Mouse (Mus musculus) kidney, postnatal 10 days (tissue): ENCODE data around the gene Rpl10a.

Experiments used
- DNase-seq: peaks from one replicate; pipeline ENCODE4 v3.0.0; 2021; ENCODE audit warnings: mixed read lengths

The Rpl10a gene

DNA sequence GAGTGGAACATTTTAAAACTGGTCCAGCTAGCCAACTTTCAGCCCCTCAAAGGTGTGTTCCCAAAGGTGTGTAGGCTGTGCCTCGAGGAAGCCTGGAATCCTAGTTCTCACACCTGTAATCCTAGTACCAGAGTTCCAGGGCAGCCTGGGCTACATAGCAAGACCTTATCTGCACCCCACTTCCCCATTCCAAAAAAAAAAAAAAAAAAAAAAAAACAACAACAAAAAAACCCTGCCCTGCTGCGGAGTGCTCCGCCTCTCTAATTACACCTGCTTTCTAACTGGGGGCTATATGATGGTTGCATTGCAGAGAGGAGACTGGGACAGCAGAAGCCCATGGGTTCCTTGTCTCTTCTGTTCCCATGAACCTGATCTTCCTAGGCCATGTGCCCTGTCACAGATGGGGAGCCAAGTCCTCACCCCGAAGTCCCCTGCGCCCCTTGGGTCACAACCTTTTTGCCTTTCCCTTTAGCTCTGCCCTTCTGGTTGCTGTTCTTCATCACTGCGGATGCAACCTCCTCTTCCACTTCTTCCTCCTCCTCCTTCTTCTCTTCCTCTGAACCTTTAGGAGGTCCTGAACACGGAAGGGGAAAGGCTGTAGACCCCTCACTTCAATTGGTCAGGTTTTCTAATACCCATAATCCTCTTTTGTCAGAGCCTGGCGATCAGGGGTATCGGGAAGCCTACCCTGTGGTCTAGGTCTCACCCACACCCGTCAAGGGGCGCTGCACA lies 33.8 kb downstream of the Rpl10a start:
- no peak for DNase-seq

DNA sequence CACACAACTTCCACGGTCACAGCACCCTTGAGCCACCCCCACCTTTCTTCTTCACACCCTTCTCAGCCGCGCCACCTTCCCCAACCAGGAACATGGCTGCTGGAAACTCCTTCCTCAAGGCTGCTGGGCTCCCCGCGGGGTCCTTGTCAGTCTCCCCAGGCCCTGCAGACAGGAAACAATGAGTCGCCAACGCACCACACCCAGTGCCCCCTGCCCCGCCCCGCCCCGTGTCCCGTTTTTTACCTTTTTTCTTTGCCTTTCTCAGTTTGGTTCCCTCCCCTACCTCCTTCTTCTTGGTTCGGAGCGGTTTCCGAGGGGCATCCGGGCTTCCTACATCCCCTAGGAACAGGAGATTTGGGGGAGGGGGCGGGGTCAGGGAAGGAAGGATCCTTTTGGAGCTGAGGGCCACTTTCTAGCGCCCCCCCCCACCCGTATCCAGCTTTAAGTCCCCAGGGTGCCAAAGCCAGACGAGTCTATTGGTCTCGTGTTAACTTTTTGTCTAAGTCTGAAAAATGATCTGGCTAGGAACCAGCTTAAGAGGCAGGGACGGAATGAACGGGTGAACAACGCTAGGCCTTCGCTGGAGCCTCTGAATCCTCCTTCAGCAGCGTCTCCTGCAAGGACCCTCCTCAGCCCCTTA lies 34.5 kb downstream of the Rpl10a start:
- DNase-seq = no peak

DNA sequence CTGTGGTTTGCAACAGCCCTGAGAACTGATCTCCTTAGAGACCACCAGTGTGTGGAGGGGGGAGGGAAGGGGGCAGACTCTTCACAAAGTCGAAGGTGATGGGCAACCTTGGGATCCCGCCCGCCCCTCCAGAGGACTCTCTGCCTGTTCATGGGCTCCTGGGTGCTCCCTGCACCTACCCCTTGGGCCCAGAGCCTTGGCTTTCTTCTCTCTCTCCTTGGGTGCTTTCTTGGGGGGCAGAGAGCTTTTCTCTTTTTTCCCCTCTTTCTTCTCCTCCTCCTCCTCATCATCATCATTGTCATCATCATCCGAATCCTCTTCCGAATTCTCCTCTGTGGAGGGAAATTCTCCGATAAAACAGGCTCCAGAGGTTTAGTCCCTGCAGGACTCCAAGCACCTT lies 35.2 kb downstream of the Rpl10a start:
- DNase-seq = peak; percentile 10

DNA sequence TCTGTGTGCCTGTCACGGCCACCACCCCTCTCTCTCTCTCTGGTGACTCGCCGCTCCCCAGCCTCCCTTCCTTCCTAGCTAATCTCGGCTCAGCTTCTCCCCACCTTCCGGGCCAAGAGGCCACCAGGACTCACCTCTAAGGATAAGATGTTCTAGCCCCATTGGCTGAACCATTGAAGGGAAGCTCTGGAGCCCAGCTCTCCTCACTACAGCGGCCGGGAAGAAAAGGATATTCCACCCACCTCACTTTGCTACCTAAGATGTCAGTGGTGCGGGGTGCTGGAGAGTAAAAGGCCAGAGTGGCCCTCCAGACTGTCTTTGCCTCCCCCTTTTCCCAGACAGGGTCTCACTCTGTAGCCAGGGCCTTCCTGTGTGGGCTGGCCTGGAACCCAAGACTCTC lies 36.9 kb downstream of the Rpl10a start, which contains the start of gene Tulp1:
Gene Tulp1 (minus strand): TSS at position 101 of the 400 bp plus-strand sequence.
- no peak for DNase-seq

DNA sequence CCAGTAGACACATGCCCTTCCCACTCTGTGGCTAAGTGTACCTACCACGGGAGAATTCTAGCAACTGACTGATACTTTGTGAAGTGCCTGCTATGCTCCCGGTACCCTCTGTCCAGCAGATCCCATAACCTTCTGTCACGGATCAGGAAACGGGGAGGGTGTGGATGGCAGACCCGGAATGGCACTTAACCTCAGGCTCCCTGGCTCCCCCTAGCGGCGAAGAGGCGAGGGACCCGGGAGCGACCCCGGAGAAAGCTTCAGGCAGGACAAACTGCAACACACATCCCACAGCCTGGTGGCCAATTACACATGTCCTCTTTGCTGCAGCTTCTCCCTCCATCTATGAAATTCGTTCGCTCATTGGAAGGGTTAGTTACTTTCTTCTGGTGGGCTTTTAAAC lies 40.2 kb downstream of the Rpl10a start:
- peak; percentile 91 for DNase-seq

DNA sequence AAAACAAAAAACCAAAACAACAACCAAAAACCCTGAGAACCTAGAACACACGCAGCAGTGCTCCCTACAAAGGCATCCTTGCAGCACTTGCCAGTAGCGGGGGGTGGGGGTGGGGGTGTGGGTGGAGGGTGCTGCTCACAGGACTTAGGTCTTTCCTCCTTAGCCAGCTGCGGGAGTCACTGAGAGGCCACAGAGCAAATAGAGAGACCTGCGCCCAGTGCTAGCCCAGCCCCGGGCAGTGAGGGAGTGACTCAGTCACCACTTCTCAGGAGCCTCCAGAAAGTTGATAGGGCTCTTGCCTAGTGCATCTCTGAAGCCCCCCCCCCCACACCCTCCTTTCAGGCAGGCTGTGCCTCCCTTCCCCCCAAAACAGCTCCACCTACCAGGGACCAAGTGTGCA lies 40.8 kb downstream of the Rpl10a start:
- no peak for DNase-seq

DNA sequence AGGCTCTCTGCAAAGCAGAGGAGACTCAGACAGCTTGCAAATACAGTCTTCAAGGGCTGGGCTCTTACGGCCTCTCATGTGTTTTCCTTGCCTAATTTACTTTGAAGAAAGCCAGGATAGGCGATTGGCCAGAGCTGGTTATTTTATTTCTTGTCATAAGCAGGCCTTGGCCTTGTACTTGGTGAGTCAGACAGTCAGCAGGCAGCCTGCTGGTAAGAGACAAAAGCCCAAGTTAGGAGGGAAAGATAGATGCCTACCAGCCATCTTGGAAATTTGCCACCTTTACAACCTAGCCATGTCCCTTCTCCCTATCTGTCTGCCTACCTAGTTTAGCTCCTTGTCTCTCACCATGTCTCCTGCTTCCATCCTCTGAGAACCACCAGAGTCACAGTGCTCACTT lies 43.0 kb downstream of the Rpl10a start:
- no peak for DNase-seq

DNA sequence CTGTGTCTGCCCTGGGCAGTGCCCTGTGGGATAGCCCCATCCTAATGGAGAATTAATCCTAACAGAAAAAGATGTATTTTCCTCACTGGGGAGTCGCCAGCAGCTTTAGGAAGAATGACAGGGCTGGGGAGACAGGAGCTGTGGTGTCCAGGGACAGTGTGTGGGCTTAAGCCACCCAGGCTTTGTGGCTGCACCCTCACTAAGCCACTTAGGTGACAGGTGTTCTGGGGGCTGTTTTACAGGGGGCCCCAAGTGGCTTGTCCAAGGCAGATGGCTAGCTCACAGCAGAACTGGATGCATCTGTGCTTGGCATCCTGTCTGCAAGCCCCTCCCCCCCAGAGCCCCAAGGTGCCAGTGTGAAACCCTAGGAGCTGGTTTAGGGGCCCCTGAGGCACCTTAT lies 43.7 kb downstream of the Rpl10a start:
- DNase-seq = no peak

DNA sequence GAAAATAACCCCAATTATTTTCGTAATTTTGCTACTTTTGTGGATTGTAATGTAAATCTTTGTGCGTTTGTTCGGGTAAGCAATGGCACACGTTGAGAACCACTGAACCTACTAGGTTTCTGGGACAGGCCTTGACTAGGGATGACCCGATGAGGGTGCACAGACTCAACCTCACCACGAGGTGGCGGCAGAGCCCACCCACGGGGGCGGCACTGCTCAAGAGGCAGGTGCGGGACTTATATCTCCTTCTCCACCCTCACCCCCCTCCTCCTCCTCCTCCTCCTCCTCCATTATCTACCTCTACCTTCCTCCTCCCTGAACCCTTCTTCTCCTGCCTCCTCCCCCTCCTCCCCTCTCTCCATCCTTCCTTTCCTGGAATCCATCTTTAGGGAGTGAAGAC lies 45.5 kb downstream of the Rpl10a start:
- peak; percentile 64 for DNase-seq

DNA sequence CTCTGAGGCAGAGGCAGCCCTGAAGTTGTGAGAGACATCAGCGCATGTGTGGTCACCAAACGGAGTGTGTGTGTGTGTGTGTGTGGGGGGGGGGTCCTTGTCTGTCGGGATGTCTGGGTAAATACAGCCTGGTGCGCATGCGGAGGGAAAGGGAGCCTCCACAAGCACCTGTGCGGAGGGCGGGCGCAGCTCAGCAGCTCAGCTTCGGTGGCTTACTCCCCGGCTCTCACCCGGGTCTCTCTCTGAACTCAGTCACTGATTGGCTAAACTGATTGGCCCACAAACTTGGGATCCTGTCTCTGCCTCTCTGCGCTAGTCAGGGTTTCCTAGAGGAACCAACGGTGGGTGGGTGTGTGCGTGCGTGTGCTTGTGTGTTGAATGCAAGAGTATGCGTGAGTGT lies 46.2 kb downstream of the Rpl10a start:
- no peak for DNase-seq

DNA sequence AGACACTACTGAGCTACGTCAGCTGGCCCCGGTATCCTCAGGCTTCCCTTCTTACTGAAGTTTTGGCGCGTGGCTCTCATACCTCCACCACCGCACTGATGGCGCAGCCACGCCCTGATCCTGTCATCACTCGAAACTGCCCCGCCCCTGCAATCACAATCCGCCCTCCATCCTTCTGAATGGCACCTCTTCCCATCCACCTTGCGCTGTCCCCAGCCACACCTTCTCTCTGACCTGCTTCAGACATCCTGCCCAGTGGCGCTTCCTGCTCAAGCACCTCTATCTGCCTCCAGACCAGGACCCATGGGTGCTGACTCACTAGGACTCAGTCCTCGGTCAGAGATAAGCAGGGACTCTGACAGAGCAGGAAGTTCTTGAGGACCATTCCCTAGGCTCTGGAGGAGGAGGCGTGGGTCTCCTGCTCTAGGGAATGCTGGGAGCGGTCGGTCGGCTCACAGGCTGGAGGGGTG lies 47.4 kb downstream of the Rpl10a start:
- no peak for DNase-seq

DNA sequence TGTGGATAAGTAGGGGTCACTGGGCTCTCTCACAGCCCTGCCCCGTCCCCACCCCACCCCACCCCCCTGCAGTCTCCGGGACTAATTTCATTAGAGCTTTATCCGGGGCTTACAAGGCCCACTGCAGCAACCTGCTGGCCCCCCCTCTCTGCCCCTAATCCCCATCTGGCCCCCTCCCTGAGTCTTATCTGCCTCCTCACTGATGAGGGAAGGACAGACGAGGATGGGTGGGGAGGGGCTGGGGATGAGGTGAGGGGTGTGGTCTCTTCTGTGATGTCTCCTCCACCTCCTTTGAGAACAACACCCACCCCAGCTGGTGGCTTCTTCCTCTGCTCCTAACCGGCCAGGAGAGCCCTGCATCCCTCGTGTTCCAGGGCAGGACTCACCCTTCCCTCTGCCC lies 52.0 kb downstream of the Rpl10a start:
- no peak for DNase-seq
